Mouse (Mus musculus) spleen, postnatal 10 days (tissue): Measurements from ENCODE around the gene Trrap.
A peak's percentile ranks its signal among the peaks of the same experiment; 100 is the strongest.

Experiments used
- DNase-seq, 2 experiments: peaks; one replicate each; pipeline ENCODE4 v3.0.0; 2021 to 2022; ENCODE audit warnings: low spot score in 2 of 2

Gene Trrap

GRCm38 (mm10) chr5:144871775-144872174, 104.2 kb downstream of the Trrap start:
- no peak for DNase-seq

GRCm38 (mm10) chr5:144872326-144872725, 104.8 kb downstream of the Trrap start:
- DNase-seq: no peak

- DNase-seq: no peak
Measured at GRCm38 (mm10) chr5:144872867-144873266, 105.3 kb downstream of the Trrap start.

GRCm38 (mm10) chr5:144875227-144875626, 107.7 kb downstream of the Trrap start:
- DNase-seq: no peak

GRCm38 (mm10) chr5:144875892-144876291, 108.4 kb downstream of the Trrap start:
- peak; percentile 62 to 79 for DNase-seq

GRCm38 (mm10) chr5:144877021-144877420, 109.5 kb downstream of the Trrap start:
- no peak for DNase-seq

GRCm38 (mm10) chr5:144881670-144882399, 114.3 kb downstream of the Trrap start:
- DNase-seq: no peak

- no peak for DNase-seq
Measured at GRCm38 (mm10) chr5:144884629-144885217, 117.2 kb downstream of the Trrap start.

- no peak for DNase-seq
Measured at GRCm38 (mm10) chr5:144885968-144886650, 118.6 kb downstream of the Trrap start.

- DNase-seq: no peak
Measured at GRCm38 (mm10) chr5:144891276-144891675, 123.7 kb downstream of the Trrap start.

GRCm38 (mm10) chr5:144897881-144898280, 130.3 kb downstream of the Trrap start:
- no peak for DNase-seq

- no peak for DNase-seq
Measured at GRCm38 (mm10) chr5:144898448-144899052, 131.0 kb downstream of the Trrap start.

- DNase-seq: no peak
Measured at GRCm38 (mm10) chr5:144901035-144901434, 133.5 kb downstream of the Trrap start.

GRCm38 (mm10) chr5:144901791-144902190, 134.3 kb downstream of the Trrap start:
- no peak for DNase-seq

GRCm38 (mm10) chr5:144904356-144905134, 137.0 kb downstream of the Trrap start:
- no peak for DNase-seq

- DNase-seq: no peak
Measured at GRCm38 (mm10) chr5:144907591-144907990, 140.1 kb downstream of the Trrap start.
